Comparison of ENCODE assay signal across 28 mouse cellular contexts in genomic region chr11:80396617-80397016, GRCm38 (mm10).
"Had no signal": no experiment of that assay in that cellular context is flagged by ENCODE, and none has a peak within 500 bp of the region (broad histone marks: within the 10 kb centered on the region; RNA-seq: fewer than 3 reads in every experiment).

No protein-coding gene starts in this region.

- H3K4me1 ChIP-seq: embryonic facial prominence, embryonic 10.5 days; embryonic facial prominence, embryonic 12.5 days; embryonic facial prominence, embryonic 13.5 days; embryonic facial prominence, embryonic 15.5 days; forebrain, embryonic 10.5 days; forebrain, embryonic 12.5 days; forebrain, embryonic 13.5 days had no signal

- DNase-seq: cerebellum, adult 8-10 months; cerebellum, adult 9-10 months; cerebellum, adult 9-11 months; cerebellum, postnatal 10 days; cerebellum, postnatal 14 days; cerebellum, postnatal 25 days; cerebellum, postnatal 36 days; embryo, embryonic 11 days; forebrain, postnatal 0 days; gastrocnemius, adult 2 months; gastrocnemius, postnatal 10 days; gastrocnemius, postnatal 14 days; gastrocnemius, postnatal 25 days; gastrocnemius, postnatal 36 days; heart, adult 11 months; heart, adult 18-20 months; heart, adult 2 months had no signal

- H3K27ac ChIP-seq: embryonic facial prominence, embryonic 10.5 days; embryonic facial prominence, embryonic 12.5 days; embryonic facial prominence, embryonic 13.5 days; embryonic facial prominence, embryonic 15.5 days; forebrain, embryonic 10.5 days; forebrain, embryonic 12.5 days; forebrain, embryonic 13.5 days; forebrain, embryonic 15.5 days; gastrocnemius, adult 2 months; heart, adult 2 months had no signal

- H3K4me3 ChIP-seq: embryonic facial prominence, embryonic 10.5 days; embryonic facial prominence, embryonic 12.5 days; embryonic facial prominence, embryonic 13.5 days; embryonic facial prominence, embryonic 15.5 days; erythroblast, embryonic 14.5 days; forebrain, embryonic 10.5 days; forebrain, embryonic 12.5 days; forebrain, embryonic 13.5 days; forebrain, embryonic 15.5 days; gastrocnemius, adult 2 months; heart, adult 2 months had no signal

- ATAC-seq: forebrain, embryonic 13.5 days; forebrain, embryonic 14.5 days; forebrain, embryonic 15.5 days; forebrain, embryonic 16.5 days; forebrain, postnatal 0 days had no signal

- H3K9me3 ChIP-seq: embryonic facial prominence, embryonic 10.5 days; embryonic facial prominence, embryonic 12.5 days; embryonic facial prominence, embryonic 13.5 days; embryonic facial prominence, embryonic 15.5 days; forebrain, embryonic 10.5 days; forebrain, embryonic 12.5 days; forebrain, embryonic 13.5 days; forebrain, embryonic 15.5 days had no signal

- H3K27me3 ChIP-seq: embryonic facial prominence, embryonic 12.5 days; embryonic facial prominence, embryonic 13.5 days; embryonic facial prominence, embryonic 15.5 days; forebrain, embryonic 12.5 days; forebrain, embryonic 13.5 days; forebrain, embryonic 15.5 days had no signal

- H3K9ac ChIP-seq: embryonic facial prominence, embryonic 12.5 days; embryonic facial prominence, embryonic 13.5 days; embryonic facial prominence, embryonic 15.5 days; forebrain, embryonic 12.5 days; forebrain, embryonic 13.5 days; forebrain, embryonic 15.5 days; forebrain, postnatal 0 days had no signal

- H3K4me2 ChIP-seq: embryonic facial prominence, embryonic 12.5 days; embryonic facial prominence, embryonic 13.5 days; embryonic facial prominence, embryonic 15.5 days; forebrain, embryonic 12.5 days; forebrain, embryonic 13.5 days; forebrain, embryonic 15.5 days had no signal
